Mouse (Mus musculus) forebrain, postnatal 0 days (tissue): ENCODE data around the gene 5430427O19Rik. TPM values are rescaled to one million over a fixed set of nuclear protein-coding genes. Genes with fewer than 3 reads are reported as not detected.

ENCODE experiments used
- ATAC-seq: fragments of 200-750 bp; cut with Nextera tagmentation; 2 replicates; pipeline ENCODE4 v1.8.0; 2017; ENCODE audit warnings: mild to moderate bottlenecking, moderate library complexity
- DNase-seq: peaks from one replicate; pipeline ENCODE4 v3.0.0-alpha.2; 2015
- H3K27ac ChIP-seq: fragments of 300-500 bp; sonication (generic); 2 replicates; pipeline ENCODE4 v1.5.1; 2014; ENCODE audit warnings: low read depth, mild to moderate bottlenecking, antibody characterized with exemption, low read length, moderate library complexity, mixed read lengths
- H3K27me3 ChIP-seq: fragments of 300-500 bp; sonication (generic); 2 replicates; pipeline ENCODE4 v1.6.1; 2014; ENCODE audit warnings: mild to moderate bottlenecking, low read length, mixed read lengths; ENCODE audit not compliant: insufficient read depth
- H3K36me3 ChIP-seq: fragments of 300-500 bp; sonication (generic); 2 replicates; pipeline ENCODE4 v1.6.1; 2014; ENCODE audit warnings: mild to moderate bottlenecking, moderate library complexity; ENCODE audit not compliant: insufficient read depth
- H3K4me1 ChIP-seq: fragments of 300-500 bp; sonication (generic); 2 replicates; pipeline ENCODE4 v1.6.1; 2014; ENCODE audit warnings: antibody characterized with exemption; ENCODE audit not compliant: insufficient read depth
- H3K4me2 ChIP-seq: fragments of 300-500 bp; sonication (generic); 2 replicates; pipeline ENCODE4 v1.6.1; 2014; ENCODE audit warnings: low read depth, mild to moderate bottlenecking, moderate library complexity
- H3K4me3 ChIP-seq: fragments of 300-500 bp; sonication (generic); 2 replicates; pipeline ENCODE4 v1.5.1; 2014; ENCODE audit warnings: low read depth, low read length, mixed read lengths
- H3K9ac ChIP-seq: fragments of 300-500 bp; sonication (generic); 2 replicates; pipeline ENCODE4 v1.6.1; 2014; ENCODE audit warnings: mild to moderate bottlenecking
- H3K9me3 ChIP-seq: fragments of 300-500 bp; sonication (generic); 2 replicates; pipeline ENCODE4 v1.6.1; 2016; ENCODE audit warnings: low read length
- CTCF ChIP-seq: sonication (generic); IDR thresholded peaks from 2 replicates; pipeline ENCODE4 v1.5.1; 2016; ENCODE audit warnings: antibody characterized with exemption, control low read depth, low read depth
- WGBS: fragments of 180-500 bp; shearing (Covaris S2); extraction: QIAGEN DNeasy Blood & Tissue Kit; methylation state at CpG from one replicate; pipeline ENCODE4 v1.1.7; 2014; 5-methylcytosine and 5-hydroxymethylcytosine counted together
- polyA plus RNA-seq: library from polyadenylated mRNA; unstranded; fragments of >200 nt; fragmentation: Nextera tagmentation; extraction: Ambion mirVana; gene quantifications from 2 replicates; pipeline ENCODE4 v1.2.1, GENCODE M21; 2015
- total RNA-seq: library from RNA; depleted of rRNA; stranded (reverse); fragments of >200 nt; gene quantifications from 2 replicates; pipeline ENCODE4 v1.2.3, GENCODE M21; 2014; rRNA removed

The 5430427O19Rik gene
- total and polyA plus RNA-seq, 2 experiments from 2014 or later, result 0.06 to 0.14 TPM

- Histone ChIP-seq H3K36me3 (no peaks in the 10 kb centered on the region), H3K27me3 (no peaks in the 10 kb centered on the region), H3K4me1 (no peaks in the 10 kb centered on the region), H3K4me3 (no peak overlapping the region), H3K9ac (no peak overlapping the region), H3K4me2 (no peak overlapping the region), H3K27ac (no peak overlapping the region), H3K9me3 (no peaks in the 10 kb centered on the region)
- no peak for DNase-seq
- TF ChIP-seq CTCF, result no peak
- 39% methylated on average over 1 of the region's 1 CpGs for WGBS
- ATAC-seq, result no peak
Measured at GRCm38 (mm10) chrX:85901195-85901594, 31.0 kb downstream of the 5430427O19Rik start.

GRCm38 (mm10) chrX:85919034-85919433 is 48.9 kb downstream of the 5430427O19Rik start:
- no peak overlapping the region for H3K9ac ChIP-seq
- WGBS, result 34% methylated on average over 3 of the region's 3 CpGs
- no peaks in the 10 kb centered on the region for H3K27me3 ChIP-seq
- no peak overlapping the region for H3K4me2 ChIP-seq
- ATAC-seq (peak; percentile 47), DNase-seq (peak; percentile 21)
- H3K4me1 ChIP-seq, result no peaks in the 10 kb centered on the region
- H3K27ac ChIP-seq, result no peak overlapping the region
- H3K9me3 ChIP-seq, result no peaks in the 10 kb centered on the region
- no peaks in the 10 kb centered on the region for H3K36me3 ChIP-seq
- H3K4me3 ChIP-seq, result no peak overlapping the region
- peak; percentile 49 for TF ChIP-seq CTCF

GRCm38 (mm10) chrX:85932991-85933390 is 62.8 kb downstream of the 5430427O19Rik start:
- H3K9ac ChIP-seq, result no peak overlapping the region

More at GRCm38 (mm10) chrX:85932991-85933390, 62.8 kb downstream of the 5430427O19Rik start:
- H3K4me1 ChIP-seq, result no peaks in the 10 kb centered on the region
- H3K9me3 ChIP-seq, result no peaks in the 10 kb centered on the region
- no peaks in the 10 kb centered on the region for H3K27me3 ChIP-seq
- no peak for ATAC-seq
- DNase-seq, result peak; percentile 49
- no peak overlapping the region for H3K27ac ChIP-seq
- peak; percentile 42 for TF ChIP-seq CTCF
- no peak overlapping the region for H3K4me3 ChIP-seq
- 7% methylated on average over 2 of the region's 2 CpGs for WGBS
- no peaks in the 10 kb centered on the region for H3K36me3 ChIP-seq
- H3K4me2 ChIP-seq, result no peak overlapping the region

Other genes with a start within 250 kb of the 5430427O19Rik start
- 12.1 and 17.0 TPM in 2 replicates for gene Gk, start 93.5 kb upstream of the 5430427O19Rik start, total RNA-seq
- 6.6 and 8.9 TPM in 2 replicates for gene Gk, start 93.5 kb upstream of the 5430427O19Rik start, polyA plus RNA-seq
- not detected in 2 replicates for gene Samt3, start 173.8 kb downstream of the 5430427O19Rik start, total RNA-seq
- gene Samt3, start 173.8 kb downstream of the 5430427O19Rik start, polyA plus RNA-seq, result not detected in 2 replicates